8 mouse cellular contexts compared by ENCODE assay signal in genomic region chr16:18248433-18249363, GRCm38 (mm10). TPM values are rescaled to one million over a fixed set of nuclear protein-coding genes. Genes with fewer than 3 reads are reported as not detected.
DNase-seq lines count a peak whose midpoint lies in the region; ATAC-seq lines count a peak whose summit lies in the region.

TSS of gene Trmt2a (plus strand) at chr16:18248679.
TSS of gene Ranbp1 (minus strand) at chr16:18248732.

- peak within 1 kb of the TSS; percentile 87 for H3K27ac ChIP-seq in hindbrain, embryonic 14.5 days

- H3K27me3 ChIP-seq in hindbrain, embryonic 14.5 days (ENCODE audit: control insufficient read depth, insufficient read depth, low read length) = no peaks in the 10 kb centered on the region

- peak within 1 kb of the TSS; percentile 74 for H3K9ac ChIP-seq in hindbrain, embryonic 14.5 days

- peak within 1 kb of the TSS; percentile 94 for H3K4me2 ChIP-seq in hindbrain, embryonic 14.5 days (replicated peaks)

- under 1% methylated on average over 92 of the region's 102 CpGs for WGBS in hindbrain, embryonic 14.5 days

- ATAC-seq in hindbrain, embryonic 14.5 days (ENCODE audit: low FRiP score) = peak; percentile 96

- peaks cover 28% of the 10 kb centered on the region for H3K4me1 ChIP-seq in hindbrain, embryonic 14.5 days (replicated peaks; ENCODE audit: control insufficient read depth, insufficient read depth, low read length)

- H3K36me3 ChIP-seq in hindbrain, embryonic 14.5 days (replicated peaks; ENCODE audit: control insufficient read depth, insufficient read depth) = peaks cover 65% of the 10 kb centered on the region

- DNase-seq in R1 (ENCODE audit: low read depth, low spot score) = peak; percentile 98
- peak; percentile 98 to 99 for DNase-seq in cerebellum, postnatal 25 days
- DNase-seq in frontal cortex, postnatal 25 days (ENCODE audit: low spot score in 2 of 2) = peak; percentile 95 to 96
- DNase-seq in hindbrain, embryonic 14.5 days (ENCODE audit: low spot score) = peak; percentile 99
- peak; percentile 99 for DNase-seq in layer of hippocampus, postnatal 36 days
- peak; percentile 99 for DNase-seq in lung, postnatal 36 days
- DNase-seq in retina, postnatal 1 day = peak; percentile 99
- DNase-seq in urinary bladder, adult 18-20 months (ENCODE audit: low spot score in 2 of 2) = peak; percentile 96

- peak within 1 kb of the TSS; percentile 87 for H3K4me3 ChIP-seq in hindbrain, embryonic 14.5 days (replicated peaks; ENCODE audit: low read length)

- H3K9me3 ChIP-seq in hindbrain, embryonic 14.5 days (ENCODE audit: control insufficient read depth, low read length) = no peaks in the 10 kb centered on the region

RNA-seq across cellular contexts. Expression of gene Trmt2a, which starts in this region (rescaled TPM):
- polyA plus RNA-seq in hindbrain, embryonic 14.5 days (2014; fragmentation: Nextera tagmentation; extraction: Ambion mirVana) = 70.9 and 77.0 TPM in 2 replicates
- 10 to 100 TPM; 48.9 to 64.1 TPM for total RNA-seq in layer of hippocampus, postnatal 36 days (2021)

RNA-seq across cellular contexts. Expression of gene Ranbp1, which starts in this region (rescaled TPM):
- polyA plus RNA-seq in hindbrain, embryonic 14.5 days (2014; fragmentation: Nextera tagmentation; extraction: Ambion mirVana) = 411 and 415 TPM in 2 replicates
- total RNA-seq in layer of hippocampus, postnatal 36 days (2021) = 10 to 100 TPM; 85.1 to 90.7 TPM

Comparison
In these comparisons a context has a peak if more than half of its experiments do, and no peak if none do; other contexts are left out.
1. Peak in every context shown above with its lines: DNase-seq, ATAC-seq, H3K4me3 ChIP-seq and H3K27ac ChIP-seq.